Mouse (Mus musculus) stomach, embryonic 16.5 days (tissue): ENCODE data around the gene Olfr313. TPM values are rescaled to one million over a fixed set of nuclear protein-coding genes. Genes with fewer than 3 reads are reported as not detected.
"Not testable (repeated sequence)": the region's sequence is repeated elsewhere in the genome, so short reads cannot be mapped to it uniquely, and the experiment has no call there.

Source experiments
- ATAC-seq: fragments of 200-750 bp; cut with Nextera tagmentation; 2 replicates; pipeline ENCODE4 v1.8.0; 2017; ENCODE audit warnings: moderate number of reproducible peaks, moderate TSS enrichment; ENCODE audit not compliant: insufficient read depth, low FRiP score
- H3K27ac ChIP-seq: fragments of 300-500 bp; sonication (generic); 2 replicates; pipeline ENCODE4 v1.5.1; 2014; ENCODE audit warnings: low read length
- H3K27me3 ChIP-seq: fragments of 300-500 bp; sonication (generic); 2 replicates; pipeline ENCODE4 v1.6.1; 2014; ENCODE audit warnings: low read length, control low read depth, mixed read lengths; ENCODE audit not compliant: control insufficient read depth, insufficient read depth
- H3K36me3 ChIP-seq: fragments of 300-500 bp; sonication (generic); 2 replicates; pipeline ENCODE4 v1.6.1; 2014; ENCODE audit warnings: low read length; ENCODE audit not compliant: control insufficient read depth, insufficient read depth
- H3K4me1 ChIP-seq: fragments of 300-500 bp; sonication (generic); 2 replicates; pipeline ENCODE4 v1.6.1; 2014; ENCODE audit warnings: low read length, control low read depth, mixed read lengths; ENCODE audit not compliant: control insufficient read depth, insufficient read depth
- H3K4me2 ChIP-seq: fragments of 300-500 bp; sonication (generic); 2 replicates; pipeline ENCODE4 v1.6.1; 2014; ENCODE audit warnings: low read depth, low read length, mixed read lengths
- H3K4me3 ChIP-seq: fragments of 300-500 bp; sonication (generic); replicated peaks from 2 replicates; pipeline ENCODE4 v1.5.1; 2014; ENCODE audit warnings: mild to moderate bottlenecking, low read length
- H3K9ac ChIP-seq: fragments of 300-500 bp; sonication (generic); 2 replicates; pipeline ENCODE4 v1.6.1; 2014; ENCODE audit warnings: low read length
- H3K9me3 ChIP-seq: fragments of 300-500 bp; sonication (generic); replicated peaks from 2 replicates; pipeline ENCODE4 v1.6.1; 2016; ENCODE audit warnings: low read length, control low read depth; ENCODE audit not compliant: control insufficient read depth
- WGBS: fragments of 180-500 bp; shearing (Covaris S2); extraction: QIAGEN DNeasy Blood & Tissue Kit; methylation state at CpG from one replicate; pipeline ENCODE4 v1.1.7; 2014; 5-methylcytosine and 5-hydroxymethylcytosine counted together
- polyA plus RNA-seq: library from polyadenylated mRNA; unstranded; fragments of >200 nt; fragmentation: Nextera tagmentation; extraction: Ambion mirVana; gene quantifications from 2 replicates; pipeline ENCODE4 v1.2.1, GENCODE M21; 2015

Olfr313 gene
- polyA plus RNA-seq, 1 experiment from 2014 or later: not detected

GRCm38 (mm10) chr11:58795856-58796255 is 18.9 kb upstream of the Olfr313 start:
- no peak overlapping the region for H3K9ac ChIP-seq
- no peaks in the 10 kb centered on the region for H3K9me3 ChIP-seq
- H3K27ac ChIP-seq: no peak overlapping the region
- no peaks in the 10 kb centered on the region for H3K27me3 ChIP-seq
- no peak overlapping the region for H3K4me2 ChIP-seq
- no peaks in the 10 kb centered on the region for H3K4me1 ChIP-seq
- no peak overlapping the region for H3K4me3 ChIP-seq
- no peak for ATAC-seq
- WGBS: 85% methylated on average over 2 of the region's 2 CpGs
- no peaks in the 10 kb centered on the region for H3K36me3 ChIP-seq

GRCm38 (mm10) chr11:58796850-58797249 is 17.9 kb upstream of the Olfr313 start:
- ATAC-seq: no peak
- Histone ChIP-seq H3K4me3 (no peak overlapping the region), H3K9me3 (no peaks in the 10 kb centered on the region), H3K27me3 (no peaks in the 10 kb centered on the region), H3K36me3 (no peaks in the 10 kb centered on the region), H3K27ac (no peak overlapping the region), H3K4me1 (peaks cover 5% of the 10 kb centered on the region), H3K4me2 (no peak overlapping the region), H3K9ac (no peak overlapping the region)
- 75% methylated on average over 7 of the region's 7 CpGs for WGBS

- whole genome bisulfite sequencing: 73% methylated on average over 5 of the region's 5 CpGs
- H3K4me3 ChIP-seq: no peak overlapping the region
- no peaks in the 10 kb centered on the region for H3K27me3 ChIP-seq
- no peak overlapping the region for H3K9ac ChIP-seq
- H3K27ac ChIP-seq: no peak overlapping the region
- H3K4me1 ChIP-seq: peaks cover 10% of the 10 kb centered on the region
- H3K9me3 ChIP-seq: no peaks in the 10 kb centered on the region
- ATAC-seq: no peak
- no peak overlapping the region for H3K4me2 ChIP-seq
- no peaks in the 10 kb centered on the region for H3K36me3 ChIP-seq
Measured at GRCm38 (mm10) chr11:58799747-58800146, 15.1 kb upstream of the Olfr313 start.

GRCm38 (mm10) chr11:58801558-58802228 is 13.1 kb upstream of the Olfr313 start, which contains the start of gene Fam183b:
Gene Fam183b (minus strand): TSS chr11:58801960.
- Histone ChIP-seq H3K27ac (no peak within 1 kb of the TSS), H3K27me3 (no peaks in the 10 kb centered on the region), H3K9ac (0 out of 2 replicates have a peak within 1 kb of the TSS, but pooled peaks have one; percentile 23), H3K9me3 (no peaks in the 10 kb centered on the region), H3K4me2 (peak within 1 kb of the TSS; percentile 40), H3K36me3 (no peaks in the 10 kb centered on the region), H3K4me3 (no peak within 1 kb of the TSS), H3K4me1 (peaks cover 10% of the 10 kb centered on the region)
- WGBS: 16% methylated on average over 14 of the region's 14 CpGs
- peak; percentile 72 for ATAC-seq

- WGBS: 39% methylated on average over 4 of the region's 4 CpGs
- H3K27me3 ChIP-seq: no peaks in the 10 kb centered on the region
- peaks cover 10% of the 10 kb centered on the region for H3K4me1 ChIP-seq
- H3K27ac ChIP-seq: 0 out of 2 replicates have a peak overlapping the region, but pooled peaks have one; percentile 44
- H3K9ac ChIP-seq: no peak overlapping the region
- no peak for ATAC-seq
- H3K4me2 ChIP-seq: no peak overlapping the region
- no peaks in the 10 kb centered on the region for H3K36me3 ChIP-seq
- H3K9me3 ChIP-seq: no peaks in the 10 kb centered on the region
- no peak overlapping the region for H3K4me3 ChIP-seq
Measured at GRCm38 (mm10) chr11:58803871-58804270, 10.9 kb upstream of the Olfr313 start.

GRCm38 (mm10) chr11:58804393-58804792 is 10.4 kb upstream of the Olfr313 start:
- 23% methylated on average over 2 of the region's 2 CpGs for WGBS
- Histone ChIP-seq H3K4me3 (no peak overlapping the region), H3K9me3 (no peaks in the 10 kb centered on the region), H3K36me3 (no peaks in the 10 kb centered on the region), H3K4me1 (peaks cover 10% of the 10 kb centered on the region), H3K4me2 (no peak overlapping the region), H3K9ac (no peak overlapping the region), H3K27me3 (no peaks in the 10 kb centered on the region), H3K27ac (no peak overlapping the region)
- ATAC-seq: peak; percentile 65; the same call in 1 of the 2 replicates

- Histone ChIP-seq H3K9ac (no peak overlapping the region), H3K9me3 (no peaks in the 10 kb centered on the region), H3K27ac (no peak overlapping the region), H3K36me3 (no peaks in the 10 kb centered on the region), H3K27me3 (no peaks in the 10 kb centered on the region), H3K4me1 (no peaks in the 10 kb centered on the region), H3K4me3 (no peak overlapping the region), H3K4me2 (no peak overlapping the region)
- 3% methylated on average over 1 of the region's 1 CpGs for WGBS
- ATAC-seq: no peak
Measured at GRCm38 (mm10) chr11:58812001-58812400, 2.8 kb upstream of the Olfr313 start.

GRCm38 (mm10) chr11:58815676-58816075 is 876 bp downstream of the Olfr313 start:
- Histone ChIP-seq H3K9ac (no peak overlapping the region), H3K36me3 (no peaks in the 10 kb centered on the region), H3K9me3 (no peaks in the 10 kb centered on the region), H3K4me3 (no peak overlapping the region), H3K27me3 (no peaks in the 10 kb centered on the region), H3K27ac (no peak overlapping the region), H3K4me1 (no peaks in the 10 kb centered on the region), H3K4me2 (no peak overlapping the region)
- no peak for ATAC-seq
- WGBS: 81% methylated on average over 1 of the region's 1 CpGs

GRCm38 (mm10) chr11:58828937-58829336 is 14.1 kb downstream of the Olfr313 start, which contains the start of gene Olfr312:
Gene Olfr312 (plus strand): TSS chr11:58829237.
- H3K4me1 ChIP-seq, H3K9ac ChIP-seq, H3K9me3 ChIP-seq, H3K27me3 ChIP-seq, ATAC-seq, H3K27ac ChIP-seq, H3K36me3 ChIP-seq, H3K4me2 ChIP-seq, H3K4me3 ChIP-seq: not testable (repeated sequence)
